19 mouse cellular contexts compared by ENCODE assay signal in genomic region chr19:42986315-42986701, GRCm38 (mm10).
DNase-seq lines count a peak whose midpoint lies in the region; ATAC-seq and TF ChIP-seq lines count a peak whose summit lies in the region.
"Had no signal": no experiment of that assay in that cellular context is flagged by ENCODE, and none has a peak within 500 bp of the region (broad histone marks: within the 10 kb centered on the region; RNA-seq: fewer than 3 reads in every experiment).

No protein-coding gene starts in this region.

- no peak overlapping the region for H3K9ac ChIP-seq in heart, embryonic 13.5 days
- H3K9ac ChIP-seq in heart, adult 2 months (ENCODE audit: low read depth, low read length) = no peak overlapping the region
- H3K9ac ChIP-seq in kidney, postnatal 0 days (ENCODE audit: low read depth, low read length) = no peak overlapping the region
- H3K9ac ChIP-seq in lung, embryonic 16.5 days (ENCODE audit: low read length) = no peak overlapping the region
- H3K9ac ChIP-seq: limb, embryonic 15.5 days had no signal

- TF ChIP-seq POLR2A in heart, adult 2 months (IDR thresholded peaks at IDR 0.05; ENCODE audit: insufficient read depth, low read depth, low read length) = no peak
- TF ChIP-seq POLR2A in bone marrow macrophage, adult 2 months (IDR thresholded peaks at IDR 0.05; ENCODE audit: borderline replicate concordance, low read depth, low read length) = no peak
- no peak for TF ChIP-seq POLR2A in cerebellum, adult 2 months (IDR thresholded peaks at IDR 0.05; ENCODE audit: borderline replicate concordance, insufficient read depth, low read length)

- intact Hi-C loops in heart, adult 2 months (cut with DNase I) = no loop called here

- H3K4me1 ChIP-seq in heart, embryonic 13.5 days = no peaks in the 10 kb centered on the region; the same call in 1 of the 2 replicates
- peaks cover 3% of the 10 kb centered on the region for H3K4me1 ChIP-seq in heart, adult 2 months (ENCODE audit: control insufficient read depth, insufficient read depth, low read length)
- no peaks in the 10 kb centered on the region for H3K4me1 ChIP-seq in kidney, postnatal 0 days (replicated peaks; ENCODE audit: insufficient read depth, low read length)
- H3K4me1 ChIP-seq in bone marrow macrophage, adult 2 months (ENCODE audit: control insufficient read depth, insufficient read depth, low read length) = peaks cover 9% of the 10 kb centered on the region
- H3K4me1 ChIP-seq in lung, embryonic 16.5 days (replicated peaks; ENCODE audit: control insufficient read depth, insufficient read depth, low read length) = peaks cover 10% of the 10 kb centered on the region
- H3K4me1 ChIP-seq in cerebellum, adult 2 months (ENCODE audit: control insufficient read depth, insufficient read depth, low read length) = no peaks in the 10 kb centered on the region

- TF ChIP-seq CTCF in heart, adult 2 months (IDR thresholded peaks at IDR 0.05) = no peak
- no peak for TF ChIP-seq CTCF in kidney, postnatal 0 days (IDR thresholded peaks at IDR 0.05; ENCODE audit: low read depth)
- no peak for TF ChIP-seq CTCF in bone marrow macrophage, adult 2 months (IDR thresholded peaks at IDR 0.05; ENCODE audit: low read depth, low read length)
- no peak for TF ChIP-seq CTCF in cerebellum, adult 2 months (IDR thresholded peaks at IDR 0.05; ENCODE audit: borderline replicate concordance, insufficient read depth, low read depth, low read length)

- WGBS in heart, embryonic 13.5 days = 39% methylated on average over 1 of the region's 1 CpGs
- WGBS in heart, adult 2 months = 24% methylated on average over 1 of the region's 1 CpGs
- WGBS in kidney, postnatal 0 days = 68% methylated on average over 1 of the region's 1 CpGs
- 15% methylated on average over 1 of the region's 1 CpGs for WGBS in lung, embryonic 16.5 days
- 79% methylated on average over 1 of the region's 1 CpGs for WGBS in cerebellum, adult 2 months

- H3K4me2 ChIP-seq in heart, embryonic 13.5 days = no peak overlapping the region
- H3K4me2 ChIP-seq in kidney, postnatal 0 days (ENCODE audit: low read length) = no peak overlapping the region
- no peak overlapping the region for H3K4me2 ChIP-seq in lung, embryonic 16.5 days (ENCODE audit: low read depth, low read length)
- H3K4me2 ChIP-seq: limb, embryonic 15.5 days had no signal

- no peak for ATAC-seq in heart, embryonic 13.5 days (ENCODE audit: extremely low read depth, insufficient number of reproducible peaks, low FRiP score, low TSS enrichment)
- ATAC-seq in kidney, postnatal 0 days (replicated peaks; ENCODE audit: low FRiP score, low read depth) = no peak
- ATAC-seq in lung, embryonic 16.5 days (ENCODE audit: low read depth) = peak; percentile 69
- ATAC-seq: forebrain, embryonic 14.5 days; hindbrain, embryonic 16.5 days; midbrain, embryonic 16.5 days had no signal

- no peak for TF ChIP-seq EP300 in heart, adult 2 months (IDR thresholded peaks at IDR 0.05; ENCODE audit: insufficient read depth, low read depth, low read length)

- peak overlapping the region; percentile 49; the same call in 1 of the 2 replicates for H3K27ac ChIP-seq in heart, embryonic 13.5 days (replicated peaks)
- no peak overlapping the region for H3K27ac ChIP-seq in heart, adult 2 months
- no peak overlapping the region for H3K27ac ChIP-seq in kidney, postnatal 0 days
- peak overlapping the region; percentile 81 for H3K27ac ChIP-seq in bone marrow macrophage, adult 2 months (ENCODE audit: insufficient read depth, low read depth, low read length)
- peak overlapping the region; percentile 82 for H3K27ac ChIP-seq in lung, embryonic 16.5 days (ENCODE audit: low read length)
- H3K27ac ChIP-seq in cerebellum, adult 2 months (ENCODE audit: insufficient read depth, low read length) = no peak overlapping the region
- H3K27ac ChIP-seq: limb, embryonic 15.5 days had no signal

- no peak for DNase-seq in heart, adult 2 months
- peak; percentile 27 for DNase-seq in kidney, postnatal 0 days (ENCODE audit: low spot score)
- no peak for DNase-seq in kidney, adult 8-10 months
- no peak for DNase-seq in cerebellum, adult 2 months
- DNase-seq in yolk sac, embryonic 10.5 days (ENCODE audit: low spot score) = no peak
- DNase-seq: adrenal gland, adult 8-10 months; cerebellum, adult 11-12 months; heart, postnatal 10 days; layer of hippocampus, postnatal 36 days; retina, postnatal 1 day; thymus, adult 2 months had no signal

- H3K36me3 ChIP-seq in heart, embryonic 13.5 days = no peaks in the 10 kb centered on the region
- no peaks in the 10 kb centered on the region for H3K36me3 ChIP-seq in heart, adult 2 months (ENCODE audit: control insufficient read depth, insufficient read depth, low read length)
- H3K36me3 ChIP-seq in kidney, postnatal 0 days (ENCODE audit: insufficient read depth, low read length) = no peaks in the 10 kb centered on the region
- no peaks in the 10 kb centered on the region for H3K36me3 ChIP-seq in lung, embryonic 16.5 days (ENCODE audit: control insufficient read depth, insufficient read depth, low read length)
- H3K36me3 ChIP-seq: limb, embryonic 15.5 days had no signal

- peaks cover 3% of the 10 kb centered on the region; the same call in 1 of the 2 replicates for H3K9me3 ChIP-seq in heart, embryonic 13.5 days
- no peaks in the 10 kb centered on the region for H3K9me3 ChIP-seq in kidney, postnatal 0 days (replicated peaks; ENCODE audit: low read length)
- no peaks in the 10 kb centered on the region for H3K9me3 ChIP-seq in lung, embryonic 16.5 days (ENCODE audit: control insufficient read depth, low read length)
- H3K9me3 ChIP-seq: limb, embryonic 15.5 days had no signal

- H3K79me2 ChIP-seq in heart, adult 2 months (replicated peaks; ENCODE audit: control insufficient read depth, insufficient read depth, low read length) = no peaks in the 10 kb centered on the region

- no peaks in the 10 kb centered on the region for H3K27me3 ChIP-seq in heart, embryonic 13.5 days (replicated peaks)
- H3K27me3 ChIP-seq in heart, adult 2 months (ENCODE audit: control insufficient read depth, insufficient read depth, low read length) = no peaks in the 10 kb centered on the region
- H3K27me3 ChIP-seq in kidney, postnatal 0 days (ENCODE audit: insufficient read depth, low read length) = no peaks in the 10 kb centered on the region
- H3K27me3 ChIP-seq in lung, embryonic 16.5 days (ENCODE audit: control insufficient read depth, insufficient read depth, low read depth, low read length) = no peaks in the 10 kb centered on the region
- H3K27me3 ChIP-seq in cerebellum, adult 2 months (ENCODE audit: control insufficient read depth, insufficient read depth, low read length) = no peaks in the 10 kb centered on the region
- H3K27me3 ChIP-seq: CH12.LX; limb, embryonic 15.5 days had no signal

- no peak overlapping the region for H3K4me3 ChIP-seq in heart, embryonic 13.5 days
- no peak overlapping the region for H3K4me3 ChIP-seq in heart, adult 2 months
- H3K4me3 ChIP-seq in kidney, postnatal 0 days (replicated peaks; ENCODE audit: low read depth, low read length) = no peak overlapping the region
- H3K4me3 ChIP-seq in bone marrow macrophage, adult 2 months (ENCODE audit: insufficient read depth, low read length) = no peak overlapping the region
- H3K4me3 ChIP-seq in lung, embryonic 16.5 days (ENCODE audit: low read length) = no peak overlapping the region
- H3K4me3 ChIP-seq in cerebellum, adult 2 months (replicated peaks; ENCODE audit: insufficient read depth, low read depth, low read length) = no peak overlapping the region
- H3K4me3 ChIP-seq: limb, embryonic 15.5 days had no signal

Comparison
In these comparisons a context has a peak if more than half of its experiments do, and no peak if none do; other contexts are left out.
1. H3K27ac ChIP-seq: peak in heart, embryonic 13.5 days (single experiment), bone marrow macrophage, adult 2 months (single experiment) and lung, embryonic 16.5 days (single experiment); none in heart, adult 2 months (single experiment), kidney, postnatal 0 days (single experiment) and cerebellum, adult 2 months (single experiment).